Mouse (Mus musculus): ENCODE measurements at regions not wholly inside any gene's neighbourhood (a gene's known extent, or its start where the extent isn't known, plus 50 kb on each side); places are given as distances from the start of the nearest gene placed in this dataset.

DNA sequence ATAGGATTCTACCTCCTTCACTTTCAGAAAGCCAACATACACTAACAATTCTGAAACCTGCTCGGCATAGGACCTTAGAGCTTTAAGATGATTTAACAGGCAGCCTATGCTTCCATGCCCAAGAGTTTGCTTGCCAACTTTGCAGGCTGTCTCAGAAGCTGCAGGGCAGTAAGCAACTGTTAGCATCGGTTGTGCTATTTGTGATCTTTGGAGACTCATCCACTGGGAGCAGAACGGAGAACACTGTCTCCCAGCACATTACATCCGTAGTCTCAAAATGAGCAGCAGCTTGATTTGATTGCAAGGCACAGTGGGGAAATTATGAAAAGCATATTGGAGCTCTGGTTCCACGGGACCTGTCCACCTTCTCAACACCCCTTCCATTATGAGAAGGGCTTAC lies 108.5 kb upstream of the Pter start:
- CTCF ChIA-PET, result no interaction called here

DNA sequence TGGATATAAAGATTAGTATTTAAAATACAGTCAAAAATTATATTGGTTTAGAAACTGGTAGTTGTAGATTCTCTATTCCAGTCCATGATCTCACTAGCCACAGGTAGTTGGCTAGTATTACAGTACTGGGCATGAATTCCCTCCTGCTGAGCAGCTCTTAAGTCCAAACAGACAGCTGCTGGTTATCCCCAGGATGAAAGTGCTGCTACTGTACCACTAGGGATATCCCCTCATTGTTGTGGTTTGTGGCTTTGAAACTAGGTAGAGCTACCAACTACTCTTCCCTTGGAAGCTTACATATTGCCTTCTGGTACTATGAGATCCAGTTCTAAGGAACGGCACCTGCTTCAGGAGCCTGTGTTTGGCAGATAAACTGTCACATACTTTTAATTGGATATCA lies 97.9 kb upstream of the Pter start:
- CTCF ChIA-PET, result no interaction called here

DNA sequence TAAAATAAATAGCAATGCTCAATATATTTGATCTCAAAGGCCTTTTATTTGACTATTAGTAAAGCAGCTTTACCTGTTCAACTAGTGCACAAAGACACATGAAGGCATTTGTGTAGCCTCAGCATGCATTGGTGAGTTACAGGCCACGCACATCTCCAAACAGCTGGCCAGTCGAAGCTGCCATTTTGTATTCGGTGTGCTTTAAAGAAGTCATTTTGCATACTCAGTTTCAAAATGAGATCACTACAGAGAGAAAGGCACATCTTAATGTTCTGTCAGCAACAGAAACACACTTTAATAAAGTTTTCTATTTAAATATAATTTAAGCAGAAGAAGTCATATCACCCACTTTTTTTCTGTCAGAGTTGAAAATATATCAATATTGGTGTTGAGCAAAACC lies 90.3 kb upstream of the Pter start:
- CTCF ChIA-PET, result no interaction called here

DNA sequence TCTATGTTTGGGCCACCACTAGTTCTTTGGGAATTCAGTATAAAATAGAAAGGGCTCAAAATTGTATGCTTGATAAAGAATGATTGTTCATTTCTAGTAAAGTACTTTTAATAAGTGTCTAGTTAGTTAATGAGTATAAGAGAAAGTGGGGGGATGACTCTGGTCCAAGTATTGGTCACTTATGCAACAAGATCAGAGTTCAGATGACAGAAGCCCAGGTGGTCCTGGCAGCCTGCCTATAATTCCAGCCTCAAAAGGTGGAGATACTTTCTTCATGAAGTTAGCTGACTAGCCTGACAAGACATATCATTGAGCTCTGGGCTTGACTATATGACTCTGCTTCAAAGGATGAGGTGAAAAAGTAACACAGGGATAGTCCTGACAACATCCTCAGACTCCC lies 57.3 kb upstream of the Pter start:
- CTCF ChIA-PET, result no interaction called here

DNA sequence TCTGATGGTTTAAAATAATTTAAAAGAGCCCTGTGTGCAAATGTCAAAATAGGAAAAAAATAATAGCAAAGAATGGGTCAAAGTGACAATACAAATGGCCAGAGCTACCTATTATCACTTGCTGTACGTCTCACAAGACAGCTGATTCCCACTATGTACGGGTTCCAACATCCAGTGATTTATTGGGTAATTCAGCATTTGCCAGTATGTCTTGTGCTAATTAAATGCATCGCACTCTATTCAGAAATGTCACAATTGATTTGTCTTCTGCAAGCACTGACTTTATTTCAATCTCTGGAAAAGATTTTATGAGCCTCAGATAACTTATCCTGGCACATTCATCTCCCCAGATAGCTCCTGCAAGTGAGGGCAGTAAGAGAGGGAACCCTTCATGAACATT lies 55.1 kb upstream of the Pter start:
- CTCF ChIA-PET, result interaction anchor here (0.5 kb wide), 1 partner anchor 195 kb away, joined by 9 read pairs; no protein-coding TSS in a partner anchor
